Mouse (Mus musculus): ENCODE measurements at regions not wholly inside any gene's neighbourhood (a gene's known extent, or its start where the extent isn't known, plus 50 kb on each side); places are given as distances from the start of the nearest gene placed in this dataset.

DNA sequence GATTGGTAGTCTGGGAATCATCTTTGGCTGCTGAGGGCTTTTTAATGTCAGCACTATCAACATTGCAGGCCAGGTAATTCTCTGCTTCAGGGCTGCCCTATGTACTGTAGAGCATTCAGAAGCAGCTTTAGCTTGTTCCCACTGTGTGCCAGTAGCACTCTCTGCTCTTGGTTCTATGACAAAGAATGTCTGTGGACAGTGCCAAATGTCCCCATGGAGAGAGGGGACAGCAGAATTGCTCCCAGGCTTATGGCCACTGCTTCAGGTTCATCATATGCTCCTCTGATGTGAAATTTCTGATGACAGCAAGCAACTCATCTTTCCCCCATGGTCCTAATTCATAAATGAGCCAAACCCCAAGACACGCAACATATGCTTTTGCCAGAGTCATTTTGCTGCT is 314.3 kb downstream of the Fam19a4 start:
- no peak for DNase-seq (ENCODE audit: low spot score in 2 of 2)

DNA sequence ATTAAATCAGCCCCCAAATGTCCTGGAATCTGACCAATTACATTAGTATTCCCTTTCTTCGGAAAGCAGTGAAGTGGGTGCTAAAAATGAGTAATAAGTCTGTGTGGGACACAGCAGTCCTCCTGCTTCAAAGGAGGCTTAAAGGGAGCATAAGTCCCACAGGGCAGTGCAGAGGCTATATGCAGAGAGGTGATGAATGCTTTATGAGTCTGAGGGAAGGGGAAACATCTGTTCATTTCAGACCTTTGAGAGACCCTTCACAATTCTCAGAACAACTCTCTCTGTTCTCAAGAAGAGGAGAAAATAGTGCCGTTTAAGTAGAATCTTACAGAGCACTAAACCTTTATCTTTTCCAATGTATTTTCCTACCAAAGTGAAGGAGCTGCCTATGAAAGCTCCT is 343.3 kb downstream of the Fam19a4 start:
- no peak for DNase-seq (ENCODE audit: low spot score in 2 of 2)

DNA sequence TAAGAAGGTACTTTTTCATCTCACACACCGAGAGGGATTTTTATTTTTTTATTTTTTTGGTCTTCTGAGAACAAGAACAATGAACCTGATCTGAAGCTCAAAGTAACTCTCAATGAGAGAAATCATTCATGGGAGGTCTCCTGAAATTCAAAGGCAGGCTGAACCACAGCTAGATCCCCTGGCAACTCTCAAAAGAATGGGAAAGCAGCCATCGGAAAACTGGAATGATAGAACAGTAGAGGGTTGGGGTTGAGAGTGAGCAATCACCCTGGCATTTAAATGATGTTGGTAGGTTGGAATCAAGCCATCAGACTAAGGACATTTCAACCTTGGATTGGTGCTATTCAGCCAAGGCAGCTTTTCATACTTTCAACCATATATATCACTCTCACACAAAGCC is 350.5 kb downstream of the Fam19a4 start:
- peak in 1 of 2 experiments; percentile 22 for DNase-seq (ENCODE audit: low spot score in 2 of 2)

All from layer of hippocampus, postnatal 10 days (tissue).